Mouse (Mus musculus) cerebellum, adult 2 months (tissue): ENCODE data around the gene Ap4s1. TPM values are rescaled to one million over a fixed set of nuclear protein-coding genes. Genes with fewer than 3 reads are reported as not detected.

Experiments
- DNase-seq, 2 experiments: peaks; one replicate each; pipeline ENCODE4 v3.0.0; 2021
- H3K27ac ChIP-seq: fragments of 200-500 bp; 2 replicates; pipeline ENCODE4 v1.5.1; 2012; ENCODE audit warnings: low read length, control low read depth, inconsistent platforms; ENCODE audit not compliant: insufficient read depth
- H3K27me3 ChIP-seq: fragments of 200-500 bp; 2 replicates; pipeline ENCODE4 v1.6.1; 2012; ENCODE audit warnings: inconsistent platforms, mild to moderate bottlenecking, low read length, moderate library complexity; ENCODE audit not compliant: control insufficient read depth, insufficient read depth
- H3K4me1 ChIP-seq: fragments of 200-500 bp; 2 replicates; pipeline ENCODE4 v1.6.1; 2011; ENCODE audit warnings: low read length; ENCODE audit not compliant: control insufficient read depth, insufficient read depth
- H3K4me3 ChIP-seq: fragments of 200-500 bp; replicated peaks from 2 replicates; pipeline ENCODE3; 2011; ENCODE audit warnings: mild to moderate bottlenecking, low read depth, low read length, control low read depth; ENCODE audit not compliant: insufficient read depth
- CTCF ChIP-seq: fragments of 200-500 bp; IDR thresholded peaks from 2 replicates; pipeline ENCODE4 v1.5.1; 2011; ENCODE audit warnings: low read depth, mild to moderate bottlenecking, control low read depth, low read length, moderate library complexity, borderline replicate concordance; ENCODE audit not compliant: insufficient read depth
- POLR2A ChIP-seq: fragments of 200-500 bp; IDR thresholded peaks from 2 replicates; pipeline ENCODE4 v1.6.1; 2011; ENCODE audit warnings: low read length, control low read depth, borderline replicate concordance; ENCODE audit not compliant: insufficient read depth
- WGBS: fragments of 180-500 bp; shearing (Covaris S2); methylation state at CpG from one replicate; pipeline ENCODE4 v1.1.7; 2018; 5-methylcytosine and 5-hydroxymethylcytosine counted together
- polyA plus RNA-seq: library from polyadenylated mRNA; depleted of rRNA; stranded (reverse); fragments of >200 nt; gene quantifications from 2 replicates; pipeline ENCODE4 v1.2.3, GENCODE M21; 2012

Ap4s1 gene
- polyA plus RNA-seq, 1 experiment: 61.6 TPM

- H3K27ac ChIP-seq: no peak overlapping the region
- TF ChIP-seq CTCF: no peak
- TF ChIP-seq POLR2A: no peak
Measured at GRCm38 (mm10) chr12:51706673-51707235, 15.9 kb downstream of the Ap4s1 start.

GRCm38 (mm10) chr12:51708941-51709686 is 18.3 kb downstream of the Ap4s1 start:
- no peak overlapping the region for H3K4me3 ChIP-seq
- DNase-seq: no peak
- peaks cover 13% of the 10 kb centered on the region for H3K4me1 ChIP-seq
- TF ChIP-seq CTCF: no peak
- TF ChIP-seq POLR2A: no peak
- H3K27ac ChIP-seq: 0 out of 2 replicates have a peak overlapping the region, but pooled peaks have one; percentile 49
- H3K27me3 ChIP-seq: no peaks in the 10 kb centered on the region
- WGBS: 64% methylated on average over 14 of the region's 14 CpGs

More at GRCm38 (mm10) chr12:51706673-51707235, 15.9 kb downstream of the Ap4s1 start:
- DNase-seq: no peak
- Histone ChIP-seq H3K27me3 (no peaks in the 10 kb centered on the region), H3K4me3 (no peak overlapping the region), H3K4me1 (peaks cover 12% of the 10 kb centered on the region)
- 86% methylated on average over 5 of the region's 5 CpGs for WGBS

GRCm38 (mm10) chr12:51709741-51710140 is 18.9 kb downstream of the Ap4s1 start:
- Histone ChIP-seq H3K4me3 (no peak overlapping the region), H3K4me1 (peaks cover 11% of the 10 kb centered on the region), H3K27ac (no peak overlapping the region), H3K27me3 (no peaks in the 10 kb centered on the region)
- no peak for TF ChIP-seq POLR2A
- no peak for TF ChIP-seq CTCF
- WGBS: 79% methylated on average over 3 of the region's 3 CpGs
- no peak for DNase-seq

GRCm38 (mm10) chr12:51710154-51710553 is 19.3 kb downstream of the Ap4s1 start:
- no peak for DNase-seq
- 80% methylated on average over 5 of the region's 5 CpGs for WGBS
- TF ChIP-seq CTCF (no peak), POLR2A (no peak)
- Histone ChIP-seq H3K4me3 (no peak overlapping the region), H3K27ac (no peak overlapping the region), H3K4me1 (peaks cover 11% of the 10 kb centered on the region), H3K27me3 (no peaks in the 10 kb centered on the region)

DNA sequence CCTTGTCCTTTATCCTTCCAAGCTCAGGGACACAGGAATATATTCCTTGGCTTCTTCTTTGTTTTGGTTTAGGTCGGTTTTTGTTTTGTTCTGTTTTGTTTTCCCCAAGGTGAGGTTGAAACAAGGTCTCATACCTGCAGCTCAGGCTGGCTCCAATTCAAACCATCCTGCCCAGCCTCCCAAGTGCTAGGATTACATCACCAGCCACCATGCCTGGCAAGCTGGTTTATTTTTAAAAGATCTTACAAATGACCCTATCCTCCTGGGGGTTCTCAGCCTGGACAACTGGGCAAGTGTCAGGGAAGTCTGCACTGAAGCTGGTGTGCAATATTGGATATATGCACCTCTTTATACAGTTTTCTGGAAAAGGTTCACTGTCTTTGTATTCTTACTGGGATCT is 21.9 kb downstream of the Ap4s1 start:
- DNase-seq: peak; percentile 48 to 60
- Histone ChIP-seq H3K4me1 (peaks cover 7% of the 10 kb centered on the region), H3K27me3 (no peaks in the 10 kb centered on the region), H3K27ac (no peak overlapping the region), H3K4me3 (no peak overlapping the region)
- TF ChIP-seq CTCF (no peak), POLR2A (no peak)
- WGBS: 6% methylated on average over 1 of the region's 1 CpGs

- WGBS: 92% methylated on average over 6 of the region's 6 CpGs
- H3K27me3 ChIP-seq: no peaks in the 10 kb centered on the region
- H3K27ac ChIP-seq: no peak overlapping the region
- H3K4me3 ChIP-seq: no peak overlapping the region
- DNase-seq: no peak
- no peaks in the 10 kb centered on the region for H3K4me1 ChIP-seq
- TF ChIP-seq POLR2A: no peak
Measured at GRCm38 (mm10) chr12:51718617-51719016, 27.8 kb downstream of the Ap4s1 start.

GRCm38 (mm10) chr12:51721836-51722235 is 31.0 kb downstream of the Ap4s1 start:
- Histone ChIP-seq H3K4me3 (no peak overlapping the region), H3K27ac (no peak overlapping the region), H3K4me1 (no peaks in the 10 kb centered on the region), H3K27me3 (no peaks in the 10 kb centered on the region)
- WGBS: 95% methylated on average over 8 of the region's 8 CpGs
- TF ChIP-seq CTCF: no peak
- TF ChIP-seq POLR2A: no peak
- no peak for DNase-seq

DNA sequence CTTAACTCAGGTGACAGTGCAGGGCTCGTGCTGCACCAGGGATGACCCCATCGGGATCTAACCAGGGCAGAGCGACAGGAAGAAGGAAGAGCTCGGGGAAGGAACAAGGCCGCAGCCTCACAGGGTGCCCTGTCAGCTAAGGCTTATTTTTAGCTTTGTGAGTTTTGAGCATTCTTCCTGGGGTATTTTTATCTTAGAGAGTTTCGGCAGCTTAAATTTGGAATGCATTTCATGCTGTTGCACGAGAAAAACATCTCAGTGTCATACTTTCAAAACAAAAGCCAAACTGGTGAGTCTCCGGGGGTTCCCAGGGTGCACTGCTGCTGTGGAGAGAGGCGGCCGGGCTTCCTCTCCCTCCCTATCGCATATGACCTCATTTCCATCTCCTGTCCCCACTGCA is 38.2 kb downstream of the Ap4s1 start:
- Histone ChIP-seq H3K4me1 (peaks cover 4% of the 10 kb centered on the region; the same call in 1 of the 2 replicates), H3K4me3 (no peak overlapping the region), H3K27ac (0 out of 2 replicates have a peak overlapping the region, but pooled peaks have one; percentile 54), H3K27me3 (no peaks in the 10 kb centered on the region)
- 44% methylated on average over 11 of the region's 11 CpGs for WGBS
- no peak for DNase-seq
- TF ChIP-seq POLR2A: no peak
- TF ChIP-seq CTCF: no peak
